Mouse (Mus musculus): Measurements from ENCODE around the gene Spatc1l.

Gene Spatc1l

DNA sequence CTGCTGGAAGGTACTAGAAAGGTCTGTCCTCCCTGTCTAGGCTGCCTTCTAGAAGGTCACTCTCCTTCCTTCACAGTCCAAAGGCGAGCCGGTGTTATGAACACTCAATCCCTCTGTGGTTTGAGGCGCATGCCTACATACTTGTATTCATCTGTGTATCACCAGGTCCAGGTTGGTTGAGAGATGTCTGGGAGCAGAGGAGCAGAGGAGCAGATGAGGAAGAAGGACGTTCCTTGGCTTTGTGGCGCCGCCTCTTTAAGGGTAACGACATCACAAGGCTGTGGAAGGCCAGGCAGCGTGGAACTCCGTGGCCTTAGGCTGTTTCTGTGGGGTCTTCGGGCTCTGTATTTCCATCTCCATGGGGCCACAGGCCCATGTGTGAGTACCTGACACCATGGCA lies at the start of gene Spatc1l:
Gene Spatc1l (plus strand): TSS at position 301 of the 400 bp plus-strand sequence.
- DNase-seq (ENCODE audit: extremely low read depth, insufficient read length, low spot score), result no peak

- DNase-seq (ENCODE audit: extremely low read depth, insufficient read length, low spot score), result peak; percentile 53
Measured at GRCm38 (mm10) chr10:76512965-76513583, 49.0 kb upstream of the Spatc1l start.

- no peak for DNase-seq (ENCODE audit: extremely low read depth, insufficient read length, low spot score)
Measured at GRCm38 (mm10) chr10:76530922-76531321, 31.1 kb upstream of the Spatc1l start.

- DNase-seq (ENCODE audit: extremely low read depth, insufficient read length, low spot score), result peak; percentile 97
Measured at GRCm38 (mm10) chr10:76531375-76531774, 30.7 kb upstream of the Spatc1l start, which contains the start of gene Lss. TSS of gene Lss (plus strand) at chr10:76531588.

DNA sequence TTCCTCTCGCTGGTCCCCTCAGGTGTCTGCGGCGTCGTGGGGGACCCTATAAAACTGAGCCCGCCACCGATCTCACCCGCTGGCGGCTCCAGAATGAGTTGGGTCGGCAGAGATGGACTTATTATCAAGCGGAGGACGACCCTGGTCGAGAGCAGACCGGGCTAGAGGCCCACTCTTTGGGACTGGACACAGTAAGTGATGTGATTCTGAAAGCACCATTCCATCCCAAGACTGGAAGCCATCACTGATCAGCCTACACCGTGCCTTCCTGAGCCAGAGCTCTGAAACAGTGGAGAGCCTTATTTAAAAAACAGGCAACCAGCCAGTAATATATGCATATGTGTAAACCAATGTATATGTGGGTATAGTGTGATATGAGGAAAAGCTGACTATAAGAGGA lies 30.2 kb upstream of the Spatc1l start:
- no peak for DNase-seq (ENCODE audit: extremely low read depth, insufficient read length, low spot score)

GRCm38 (mm10) chr10:76535526-76535925 lies 26.5 kb upstream of the Spatc1l start:
- no peak for DNase-seq (ENCODE audit: extremely low read depth, insufficient read length, low spot score)

DNA sequence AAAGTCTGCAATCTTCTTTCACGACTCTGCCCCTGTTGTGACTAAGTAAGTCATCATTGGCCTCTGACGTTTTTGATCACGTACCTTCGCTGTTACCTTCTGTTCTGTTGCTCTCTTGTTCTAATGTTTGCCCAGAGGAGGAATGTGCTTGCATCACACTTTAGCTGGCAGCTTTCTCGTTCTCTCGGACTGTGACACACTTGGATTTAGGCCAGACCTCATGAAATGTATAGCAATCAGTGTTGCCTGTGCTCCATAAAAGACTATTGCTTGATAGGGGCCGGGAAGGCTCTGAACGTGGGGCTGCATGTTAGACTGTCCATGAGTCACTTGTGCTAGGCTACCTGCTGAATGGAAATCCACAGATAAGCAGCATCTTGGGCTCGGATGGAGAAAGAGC lies 24.5 kb upstream of the Spatc1l start:
- DNase-seq (ENCODE audit: extremely low read depth, insufficient read length, low spot score), result no peak

DNA sequence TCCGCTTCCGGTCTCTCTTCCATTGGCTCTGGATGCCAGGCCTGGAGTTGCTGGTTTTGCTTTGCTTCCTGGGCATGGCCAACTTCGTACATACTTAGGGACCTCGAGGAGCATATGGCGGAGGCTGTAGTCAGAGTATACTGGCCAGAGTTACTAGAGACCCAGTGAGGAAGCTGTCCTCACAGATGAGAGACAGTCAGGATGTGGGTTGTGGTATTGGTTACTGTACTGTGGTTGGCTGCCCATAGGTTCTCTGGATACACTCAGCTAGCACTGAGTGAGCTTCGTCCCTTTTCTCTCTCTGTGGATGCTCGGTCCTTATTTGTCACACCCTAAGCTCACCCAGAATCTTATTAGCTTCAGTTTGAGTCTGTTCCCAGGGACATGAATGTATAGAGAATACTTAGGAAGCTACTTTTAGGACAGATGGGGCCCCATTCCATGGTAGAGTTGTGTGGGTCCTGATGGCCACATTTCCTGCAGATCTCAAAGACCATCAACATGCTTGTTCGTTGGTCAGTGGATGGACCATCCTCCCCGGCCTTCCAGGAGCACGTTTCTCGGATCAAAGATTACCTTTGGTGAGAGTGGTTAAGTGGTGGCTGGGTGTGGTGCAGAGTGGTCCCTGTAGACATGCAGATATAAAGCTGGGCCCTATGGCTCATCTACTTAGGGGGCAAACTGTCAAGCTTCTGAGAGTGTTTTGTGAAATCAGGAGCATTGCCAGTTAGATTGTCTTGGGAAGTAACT lies 20.6 kb upstream of the Spatc1l start:
- no peak for DNase-seq (ENCODE audit: extremely low read depth, insufficient read length, low spot score)

GRCm38 (mm10) chr10:76542636-76543375 lies 19.3 kb upstream of the Spatc1l start:
- DNase-seq (ENCODE audit: extremely low read depth, insufficient read length, low spot score), result no peak

GRCm38 (mm10) chr10:76546566-76546965 lies 15.5 kb upstream of the Spatc1l start:
- no peak for DNase-seq (ENCODE audit: extremely low read depth, insufficient read length, low spot score)

DNA sequence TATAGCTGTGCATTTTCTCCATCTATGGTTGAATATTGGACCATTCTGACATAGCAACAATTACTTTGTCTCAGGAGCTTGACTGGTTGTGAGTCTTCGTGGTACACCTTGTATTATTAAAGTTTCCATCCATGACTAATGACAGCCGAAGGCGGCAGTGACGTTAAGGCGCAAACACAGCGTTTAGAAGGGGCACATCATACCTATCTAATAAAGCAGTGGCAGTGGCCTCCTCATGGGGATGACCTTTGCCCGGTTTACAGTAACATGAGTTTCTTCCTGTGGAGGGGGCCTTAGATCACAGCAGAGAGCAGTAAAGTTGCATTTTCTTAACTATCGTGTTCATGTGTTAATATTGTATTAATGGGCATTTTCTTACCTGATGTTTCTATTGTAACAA lies 13.9 kb upstream of the Spatc1l start:
- no peak for DNase-seq (ENCODE audit: extremely low read depth, insufficient read length, low spot score)

DNA sequence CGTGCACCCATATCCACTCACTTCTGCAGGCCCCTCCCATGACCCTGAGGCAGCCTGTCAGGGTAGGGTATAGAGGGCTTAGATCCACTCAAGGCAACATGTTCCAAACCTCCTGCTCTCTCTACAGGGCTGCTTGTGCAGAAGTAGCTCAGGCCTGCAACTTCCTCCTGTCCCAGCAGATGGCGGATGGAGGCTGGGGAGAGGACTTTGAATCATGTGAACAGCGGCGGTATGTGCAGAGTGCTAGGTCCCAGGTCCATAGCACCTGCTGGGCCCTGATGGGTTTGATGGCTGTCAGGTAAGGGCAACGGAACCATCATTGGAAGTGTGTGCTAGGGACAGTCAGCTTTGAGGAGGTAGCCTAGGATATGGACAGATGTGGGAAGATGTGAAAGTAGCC lies 11.6 kb upstream of the Spatc1l start:
- DNase-seq (ENCODE audit: extremely low read depth, insufficient read length, low spot score), result no peak

- no peak for DNase-seq (ENCODE audit: extremely low read depth, insufficient read length, low spot score)
Measured at GRCm38 (mm10) chr10:76551556-76551955, 10.5 kb upstream of the Spatc1l start.

DNA sequence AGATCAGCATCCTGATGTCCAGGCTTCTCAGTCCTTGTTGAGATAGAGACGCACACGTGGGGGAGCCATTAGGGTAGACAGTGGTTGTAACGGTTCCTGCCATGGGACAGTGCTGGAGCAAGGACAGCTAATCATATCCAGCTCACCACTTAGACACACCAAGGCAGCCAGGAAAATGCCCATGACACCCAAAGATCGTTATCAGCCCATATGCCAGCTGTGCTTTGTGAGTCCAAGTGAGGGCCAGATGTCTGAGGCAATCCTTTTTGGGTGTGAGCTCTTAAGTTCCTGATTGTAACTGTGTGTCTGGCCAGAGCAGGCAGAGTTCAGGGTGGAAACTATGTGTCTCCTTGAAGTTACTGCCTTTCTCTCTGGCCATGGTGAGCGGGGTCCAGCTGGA lies 8.0 kb upstream of the Spatc1l start:
- no peak for DNase-seq (ENCODE audit: extremely low read depth, insufficient read length, low spot score)

DNA sequence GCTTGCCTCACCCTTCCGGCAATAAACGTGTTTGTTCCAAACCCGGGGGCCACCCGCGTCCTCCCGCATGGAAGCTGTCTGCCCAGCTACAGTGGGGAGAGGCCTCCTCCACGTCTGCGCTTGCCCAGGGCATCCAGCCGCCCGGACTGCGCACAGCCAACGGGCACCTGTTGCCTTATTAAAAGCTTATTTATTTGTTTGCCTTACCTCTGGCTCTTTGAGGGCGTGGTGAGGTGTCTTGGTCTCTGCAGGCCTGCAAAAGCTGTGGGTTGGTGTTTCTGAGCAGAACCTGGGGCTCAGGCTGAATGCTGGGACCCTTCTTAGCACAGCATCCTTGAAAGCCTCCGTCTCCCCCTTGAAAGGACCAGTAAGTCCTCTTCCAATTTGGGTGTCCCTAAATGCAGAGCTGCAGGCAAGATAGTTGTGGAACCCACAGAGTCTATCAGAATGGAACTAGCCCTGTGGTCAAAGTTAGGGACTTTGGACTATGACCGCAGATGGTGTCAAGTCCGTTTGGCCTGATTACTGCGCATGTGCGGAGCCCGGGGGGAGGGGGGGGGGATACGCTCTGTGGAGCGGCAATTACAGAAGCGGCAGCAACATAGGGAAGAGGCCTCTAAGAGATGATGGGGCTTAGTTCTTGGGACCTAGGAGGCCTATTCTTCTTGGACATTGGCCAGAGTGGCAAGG lies 8.1 kb downstream of the Spatc1l start:
- no peak for DNase-seq (ENCODE audit: extremely low read depth, insufficient read length, low spot score)

DNA sequence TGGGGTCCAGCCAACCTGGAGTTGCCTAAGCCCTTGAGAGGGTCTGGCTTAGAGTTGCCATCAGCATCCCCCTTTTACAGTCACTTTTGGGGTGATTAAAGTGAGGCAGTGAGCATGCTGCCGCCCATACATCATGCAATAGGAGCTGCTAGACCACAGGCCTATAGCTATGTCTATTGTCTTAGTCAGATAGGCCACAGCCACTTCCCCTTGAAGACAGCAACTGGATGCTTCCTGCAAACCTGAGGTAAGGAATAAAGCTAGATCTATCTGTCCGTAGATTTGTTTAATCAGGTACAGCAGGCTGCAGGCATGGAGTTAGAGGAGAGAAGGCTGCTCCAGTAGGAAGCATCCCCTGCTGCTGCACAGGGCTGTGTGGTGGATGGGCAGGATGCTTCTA lies 9.0 kb downstream of the Spatc1l start:
- DNase-seq (ENCODE audit: extremely low read depth, insufficient read length, low spot score), result no peak

GRCm38 (mm10) chr10:76572151-76572550 lies 10.1 kb downstream of the Spatc1l start:
- DNase-seq (ENCODE audit: extremely low read depth, insufficient read length, low spot score), result no peak

DNA sequence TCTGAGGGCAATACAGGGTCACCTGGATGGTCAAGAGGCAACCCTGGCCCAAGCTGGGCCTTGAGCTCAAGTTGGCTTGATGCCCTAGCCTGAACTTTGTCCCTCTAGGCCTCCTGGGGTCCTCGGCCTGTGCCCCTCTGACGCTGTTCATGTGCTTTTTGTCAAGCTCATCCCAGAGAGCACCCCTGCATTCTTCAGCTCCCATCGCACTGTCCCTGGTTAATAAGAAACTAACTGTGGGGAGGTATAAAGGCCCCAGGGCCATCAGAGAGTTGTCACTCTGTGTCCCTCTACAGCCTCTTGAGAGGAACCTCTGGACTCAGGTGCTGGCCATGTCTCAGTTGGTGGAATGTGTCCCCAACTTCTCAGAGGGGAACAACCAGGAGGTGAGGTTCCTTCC lies 13.3 kb downstream of the Spatc1l start, which contains the start of gene Ftcd:
Gene Ftcd (plus strand): TSS at position 275 of the 400 bp plus-strand sequence.
- DNase-seq (ENCODE audit: extremely low read depth, insufficient read length, low spot score), result no peak

DNA sequence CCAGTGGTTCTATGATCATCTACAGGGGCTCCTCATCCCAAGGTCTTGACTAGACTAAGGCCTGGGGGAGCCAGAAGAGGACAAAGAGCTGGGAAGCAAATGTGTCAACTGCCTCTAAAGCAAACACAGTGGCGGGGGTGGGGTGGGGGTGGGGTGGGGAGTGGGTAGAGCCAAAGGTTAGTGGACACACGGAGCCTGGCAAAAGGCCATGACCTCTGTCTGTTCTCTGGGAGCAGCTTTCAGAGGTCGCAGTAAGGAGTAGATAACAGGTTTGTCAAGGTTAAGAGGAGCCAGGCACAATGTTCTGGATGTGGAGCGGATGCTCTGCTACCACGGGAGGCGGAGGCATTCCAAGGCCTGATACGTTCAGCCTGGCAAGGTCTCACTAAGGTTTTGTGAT lies 14.8 kb downstream of the Spatc1l start:
- DNase-seq (ENCODE audit: extremely low read depth, insufficient read length, low spot score), result no peak

DNA sequence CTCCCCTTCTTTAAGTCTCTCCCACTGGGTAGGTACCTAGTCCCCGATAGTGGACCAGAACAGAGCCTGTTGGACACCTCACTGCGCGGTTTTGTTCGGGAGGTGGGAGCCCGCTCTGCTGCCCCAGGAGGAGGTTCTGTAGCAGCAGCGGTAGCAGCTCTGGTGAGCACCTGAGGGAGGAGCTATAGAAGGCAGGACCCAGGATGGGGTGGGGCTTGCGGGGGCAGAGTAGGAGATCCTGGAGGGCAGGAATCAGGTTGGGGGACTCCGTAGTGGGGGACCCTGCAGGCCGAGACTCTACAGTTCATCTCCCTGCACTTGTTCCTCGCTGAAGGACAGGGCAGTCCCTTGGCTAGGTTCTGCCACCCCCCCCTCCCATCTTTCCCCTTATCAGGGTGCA lies 22.1 kb downstream of the Spatc1l start:
- no peak for DNase-seq (ENCODE audit: extremely low read depth, insufficient read length, low spot score)

- no peak for DNase-seq (ENCODE audit: extremely low read depth, insufficient read length, low spot score)
Measured at GRCm38 (mm10) chr10:76586190-76586589, 24.1 kb downstream of the Spatc1l start.
